Mouse (Mus musculus) adrenal gland, adult (tissue): ENCODE data around the gene Adad1.

ENCODE experiments used
- DNase-seq, 2 experiments: peaks; one replicate each; pipeline ENCODE4 v3.0.0; 2022 to 2023; ENCODE audit warnings: low spot score in 1 of 2; ENCODE audit not compliant: inconsistent age in 2 of 2

Gene Adad1

DNA sequence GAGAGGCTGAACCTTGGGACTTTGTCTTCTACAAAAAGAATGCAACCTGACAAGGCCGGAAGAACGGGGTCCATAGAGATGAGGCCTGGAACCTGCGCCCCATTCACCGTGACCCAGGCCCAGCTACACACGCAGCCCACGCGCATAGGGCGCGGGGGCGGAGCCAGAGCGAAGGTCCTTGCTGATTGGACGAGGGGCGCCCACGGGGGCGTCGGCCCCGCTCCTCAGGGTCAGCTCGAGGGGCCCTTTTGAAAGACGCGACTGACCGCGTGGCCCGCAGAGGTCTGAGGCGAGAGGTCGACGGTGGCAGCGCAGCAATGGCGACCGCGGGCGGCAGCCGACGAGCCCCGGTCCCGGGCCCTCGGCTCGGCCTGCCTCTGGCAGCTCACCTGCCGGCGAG, at the start of gene Adad1:
Gene Adad1 (plus strand): TSS at position 122 of the 400 bp plus-strand sequence.
- no peak for DNase-seq

DNA sequence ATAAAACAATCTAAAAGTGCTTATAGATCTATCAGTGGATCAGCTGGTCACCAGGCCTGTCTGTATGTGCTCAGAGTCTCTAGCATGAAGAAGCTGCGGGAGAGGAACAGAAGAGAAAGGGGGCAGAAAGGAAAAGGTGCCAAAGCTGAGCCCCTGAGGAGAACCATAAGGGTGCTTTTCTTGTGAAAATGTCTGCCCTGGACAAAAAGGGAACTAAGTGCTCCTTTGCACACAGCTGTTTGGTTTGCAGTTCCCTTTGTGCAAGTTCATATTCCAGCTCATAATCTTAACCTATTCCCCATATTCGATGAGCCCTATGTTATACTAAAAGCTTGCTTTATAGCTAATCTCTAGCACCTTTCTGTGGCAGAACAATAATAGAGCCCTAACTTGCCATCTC, 25.3 kb upstream of the Adad1 start:
- no peak for DNase-seq

DNA sequence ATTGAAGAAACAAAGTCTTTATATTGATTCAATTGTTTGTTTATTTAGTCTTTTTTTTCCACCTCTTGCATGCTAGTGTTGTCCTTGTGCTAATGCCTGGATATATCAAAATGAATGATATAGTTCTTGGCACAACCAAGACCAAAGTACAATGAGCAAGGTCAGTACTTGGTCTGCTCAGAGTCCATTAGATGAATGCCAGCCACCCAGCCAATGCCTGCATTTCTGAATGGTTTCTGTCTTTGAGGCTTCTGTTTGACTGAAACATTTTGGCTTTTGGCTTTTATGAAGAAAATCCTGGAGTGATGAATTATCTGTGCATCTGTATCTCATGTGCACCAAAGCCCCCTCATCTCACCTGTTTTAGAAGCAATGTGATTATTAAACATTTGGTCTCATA, 23.5 kb upstream of the Adad1 start:
- DNase-seq, result peak; percentile 63 to 78

DNA sequence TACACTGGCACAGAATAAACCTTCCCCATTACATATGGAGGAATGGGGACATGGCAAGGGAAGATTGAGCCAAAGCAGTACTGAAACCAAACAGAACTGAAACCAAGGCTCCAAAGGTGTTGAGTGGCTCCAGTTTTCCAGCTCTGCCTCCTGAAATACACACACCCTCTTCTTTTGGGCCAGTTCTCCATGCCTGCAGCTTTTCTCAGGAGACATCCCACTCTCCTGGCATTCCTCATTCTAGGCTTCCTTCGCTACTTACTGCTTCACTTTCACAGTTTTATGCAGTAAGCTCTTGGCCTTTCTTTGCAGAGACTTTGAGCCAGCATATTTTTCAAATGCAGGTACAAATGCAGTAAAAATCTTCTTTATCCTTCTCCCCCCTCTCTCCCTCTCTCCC, 11.8 kb upstream of the Adad1 start:
- no peak for DNase-seq

DNA sequence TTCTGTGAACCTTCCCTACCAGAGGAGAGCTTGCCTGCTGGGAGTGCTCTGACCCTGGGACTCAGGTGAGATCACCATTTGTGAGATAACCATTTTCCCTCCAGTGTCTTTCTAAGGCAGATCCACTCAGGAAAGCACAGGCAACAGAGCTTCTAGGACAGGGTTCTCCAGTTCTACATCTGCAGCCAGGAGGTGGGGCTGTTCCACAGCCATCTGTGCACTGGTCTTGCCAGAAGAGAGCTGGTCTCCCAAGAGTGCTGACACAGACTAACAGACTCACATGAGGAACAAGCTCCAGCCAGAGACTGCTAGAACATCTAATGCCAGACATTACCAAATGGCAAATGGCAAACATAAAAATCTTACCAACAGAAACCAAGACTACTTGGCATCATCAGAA, 9.9 kb downstream of the Adad1 start:
- DNase-seq, result peak; percentile 27 to 64

DNA sequence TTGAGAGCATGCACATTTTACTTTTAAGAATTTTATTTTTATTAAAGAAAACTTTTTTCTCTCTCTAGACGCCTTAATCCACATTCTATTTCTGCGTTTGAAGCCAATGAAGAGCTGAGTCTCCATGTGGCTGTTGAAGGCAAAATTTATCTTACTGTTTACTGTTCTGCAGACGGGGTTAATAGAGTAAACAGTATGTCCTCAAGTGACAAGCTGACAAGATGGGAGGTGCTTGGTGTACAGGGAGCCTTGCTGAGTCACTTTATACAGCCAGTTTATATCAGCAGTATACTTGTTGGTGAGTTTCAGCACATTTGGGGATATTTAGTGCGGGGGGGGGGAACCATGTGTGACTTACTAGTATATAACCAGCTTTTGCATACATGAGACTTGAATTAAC, 21.5 kb downstream of the Adad1 start:
- no peak for DNase-seq

DNA sequence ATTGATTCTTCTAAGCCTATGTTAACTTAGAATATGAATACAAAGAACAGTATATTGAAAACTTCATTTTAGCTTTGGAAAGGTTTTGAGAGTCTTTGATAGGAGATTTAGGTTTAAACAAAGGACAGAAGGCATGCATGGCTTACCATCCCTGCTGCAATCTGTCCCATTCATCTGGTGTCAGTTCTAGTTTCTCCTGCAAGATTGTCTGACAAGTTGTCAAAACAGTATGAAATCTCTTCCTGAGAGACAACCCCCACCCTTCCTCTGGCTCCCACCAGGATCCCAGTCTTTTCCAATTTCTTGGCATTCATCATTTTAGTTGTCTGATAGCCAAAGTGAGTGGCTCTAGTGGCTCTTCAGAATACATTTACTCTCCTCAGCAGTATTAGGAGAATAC, 27.4 kb downstream of the Adad1 start:
- DNase-seq, result no peak

DNA sequence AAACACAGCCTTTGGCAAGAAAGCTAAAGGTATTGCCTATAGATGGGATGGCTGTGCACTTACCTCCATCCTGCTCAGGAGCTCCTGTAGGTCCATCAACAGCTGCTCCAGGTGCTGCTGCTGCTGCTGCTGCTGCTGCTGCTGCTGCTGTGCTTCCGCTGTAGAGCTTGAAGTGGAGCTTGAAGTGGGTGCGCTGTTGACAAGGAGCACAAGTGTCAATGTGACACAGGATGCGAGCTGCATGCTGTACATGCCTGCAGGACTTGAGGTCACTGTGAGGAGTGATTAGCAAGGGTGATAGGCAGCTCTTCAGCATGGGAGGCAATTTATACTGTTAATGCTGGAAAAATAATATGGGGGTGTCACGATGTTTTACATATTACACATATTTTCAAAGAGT, 62.3 kb downstream of the Adad1 start, which contains the start of gene Il2:
Gene Il2 (minus strand): TSS at position 305 of the 400 bp plus-strand sequence.
- DNase-seq, result no peak

DNA sequence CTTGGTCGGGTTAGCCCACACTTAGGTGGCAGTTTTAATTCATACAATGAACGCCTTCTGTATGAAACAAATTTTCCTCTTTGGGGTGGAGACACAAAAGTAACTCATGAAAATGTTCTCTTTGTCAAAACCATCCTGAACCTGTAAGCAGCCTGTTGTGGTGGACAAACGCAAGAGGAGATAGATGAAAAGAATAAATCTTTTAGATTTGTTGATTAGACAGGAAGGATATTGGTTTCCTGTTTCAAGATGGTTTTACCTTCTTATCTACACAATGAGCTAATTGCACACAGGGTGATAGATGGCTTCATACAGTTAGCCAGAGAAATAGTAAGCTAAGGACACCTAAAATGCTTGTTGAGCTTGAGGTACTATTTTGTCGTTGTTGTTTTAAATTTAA, 62.8 kb downstream of the Adad1 start:
- no peak for DNase-seq

DNA sequence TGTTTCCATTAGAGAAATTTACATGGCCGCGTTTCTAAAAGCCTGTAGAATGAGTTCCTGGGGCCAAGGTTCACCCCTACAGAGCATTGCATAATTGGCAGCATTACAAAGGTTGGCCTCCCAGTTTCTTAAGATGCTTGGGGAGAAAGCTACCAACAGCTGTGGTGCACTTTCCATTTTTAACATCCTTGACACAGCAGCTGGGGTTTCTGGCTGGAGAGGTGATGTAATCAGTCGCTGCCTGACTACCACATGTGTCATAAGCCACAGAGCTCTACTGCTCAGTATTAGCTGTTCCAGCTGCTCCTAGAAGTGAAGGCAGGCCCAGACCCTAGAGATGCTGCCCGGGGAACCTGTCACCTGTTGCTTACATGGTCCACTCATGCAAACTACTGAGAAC, 64.9 kb downstream of the Adad1 start:
- peak in 1 of 2 experiments; percentile 52 for DNase-seq

DNA sequence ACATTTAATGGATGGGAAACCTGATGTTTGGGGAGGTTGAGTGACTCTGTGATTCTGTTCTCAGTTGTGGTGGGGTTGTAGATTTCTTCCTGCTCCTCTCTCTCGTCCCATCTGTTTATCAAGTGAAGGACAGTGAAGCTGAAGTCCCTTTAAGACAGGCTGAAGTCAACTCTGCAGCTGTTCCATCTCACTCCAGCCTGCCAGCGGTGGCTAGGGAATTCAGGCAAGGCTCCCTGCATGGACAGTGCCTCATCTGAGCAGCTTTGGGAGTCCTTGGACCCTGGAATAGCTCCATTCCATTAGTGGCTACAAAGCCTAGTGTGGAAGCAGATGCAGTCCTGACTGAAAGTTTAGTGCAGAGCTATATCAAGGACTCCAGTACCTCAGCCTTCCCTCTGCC, 65.7 kb downstream of the Adad1 start:
- DNase-seq, result no peak

DNA sequence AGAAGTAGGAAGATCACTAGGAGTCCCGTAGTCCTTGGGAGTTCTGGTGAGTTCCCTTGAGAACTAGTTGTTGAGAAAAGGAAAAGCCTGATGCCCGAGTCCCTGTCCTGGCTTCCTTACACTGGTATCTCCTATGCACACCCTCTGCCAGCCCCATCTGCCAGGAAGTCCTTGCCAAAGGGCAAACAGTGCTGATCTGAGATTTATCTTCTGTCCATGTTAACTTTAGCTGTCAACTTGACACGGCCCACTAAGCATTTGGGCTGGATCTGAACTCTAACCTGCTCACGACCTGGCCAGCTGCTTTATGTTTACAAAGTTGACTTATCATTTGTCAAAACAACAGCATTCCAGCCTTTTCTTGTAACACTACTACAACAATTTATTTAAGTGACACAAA, 73.9 kb downstream of the Adad1 start:
- no peak for DNase-seq

DNA sequence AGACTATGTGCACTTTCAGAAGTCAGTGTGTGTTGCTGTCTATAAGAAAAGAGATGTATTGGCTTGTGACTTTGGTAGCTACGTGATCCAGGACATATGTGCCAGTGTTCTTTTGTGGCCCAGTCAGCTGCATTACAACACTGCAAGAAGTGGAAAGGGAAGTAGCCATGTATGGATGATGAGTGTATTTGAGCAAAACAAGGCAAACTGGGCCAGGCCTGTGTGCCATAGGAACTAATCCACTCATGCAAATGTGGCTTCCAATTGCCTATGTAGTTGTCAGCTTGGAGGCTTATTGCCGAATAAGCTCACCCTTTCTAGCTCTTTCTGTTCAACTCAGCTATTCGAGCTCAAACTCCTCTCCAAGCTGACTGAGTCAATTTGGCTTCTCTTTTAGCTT, 75.9 kb downstream of the Adad1 start:
- peak in 1 of 2 experiments; percentile 23 for DNase-seq

DNA sequence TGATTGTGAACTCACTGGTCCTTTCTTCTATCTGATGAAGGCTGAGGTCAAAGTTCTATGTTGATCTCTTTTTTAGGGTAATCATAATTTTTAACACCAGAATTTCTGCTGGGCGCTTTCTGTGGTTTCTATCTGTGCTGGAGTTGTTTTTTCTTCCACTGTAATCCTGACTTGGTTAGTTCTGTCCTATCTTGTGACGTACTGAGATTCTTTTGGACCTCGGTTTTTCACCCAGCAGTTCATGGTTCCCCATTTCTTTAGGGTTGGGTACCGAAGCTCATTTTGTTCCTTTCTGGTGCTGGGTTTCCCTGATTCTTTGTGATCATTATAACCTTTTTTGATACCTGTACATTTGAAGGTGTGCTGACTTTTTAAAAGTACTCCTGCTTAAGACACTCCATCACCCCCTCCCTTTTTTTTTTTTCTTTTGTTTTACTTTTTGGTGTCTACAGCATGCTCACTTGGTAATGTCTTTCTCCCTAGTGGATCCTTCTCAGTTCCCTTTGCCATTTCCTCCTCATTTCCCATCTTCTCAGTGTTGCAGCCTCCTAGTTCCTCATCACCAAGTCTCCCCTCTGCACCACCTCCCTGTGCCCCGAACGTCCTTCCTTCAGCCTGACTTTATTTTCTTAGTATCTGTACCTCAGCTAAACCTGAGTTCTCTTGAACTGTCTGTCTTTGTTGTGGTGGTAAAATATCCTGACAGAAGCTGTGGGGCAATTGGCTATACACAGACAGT, 77.0 kb downstream of the Adad1 start:
- DNase-seq, result no peak

DNA sequence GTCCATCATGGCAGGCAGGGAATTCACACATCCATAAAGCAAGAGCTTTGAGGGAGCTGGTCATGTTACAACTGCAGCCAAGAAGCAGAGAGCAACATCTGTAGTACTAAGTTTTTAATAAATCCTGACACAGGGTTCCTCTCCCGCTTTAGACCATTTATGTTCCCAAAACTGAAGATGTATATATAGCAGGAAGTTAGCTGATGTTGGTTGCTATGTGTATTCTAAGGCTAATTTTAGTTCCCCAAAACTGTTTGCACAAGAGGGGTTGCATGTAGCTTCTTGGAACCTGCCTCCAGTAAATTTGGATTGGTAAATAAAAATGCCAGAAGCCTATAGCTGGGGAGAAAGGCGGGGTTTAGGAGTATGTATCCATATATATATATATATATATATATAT, 78.5 kb downstream of the Adad1 start:
- DNase-seq, result no peak

DNA sequence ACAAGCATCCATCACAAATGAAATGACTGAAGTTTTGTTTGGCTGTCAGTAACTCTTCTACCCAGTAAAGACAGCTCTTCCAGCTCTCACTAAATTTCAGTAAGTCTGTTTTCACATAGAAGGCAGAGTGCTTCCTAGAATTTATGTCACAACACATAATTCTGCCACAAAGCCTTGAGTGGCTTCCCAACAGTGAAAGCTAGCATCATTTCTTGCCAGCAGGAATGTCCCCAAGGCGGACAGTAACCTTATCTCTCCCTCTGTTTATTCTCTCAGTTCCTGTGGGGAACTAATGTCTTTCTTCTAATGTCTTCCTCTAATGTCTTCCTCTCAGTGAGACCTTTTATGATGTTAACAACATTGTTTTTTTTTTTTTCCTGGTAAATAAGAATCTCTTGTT, 81.7 kb downstream of the Adad1 start:
- no peak for DNase-seq

DNA sequence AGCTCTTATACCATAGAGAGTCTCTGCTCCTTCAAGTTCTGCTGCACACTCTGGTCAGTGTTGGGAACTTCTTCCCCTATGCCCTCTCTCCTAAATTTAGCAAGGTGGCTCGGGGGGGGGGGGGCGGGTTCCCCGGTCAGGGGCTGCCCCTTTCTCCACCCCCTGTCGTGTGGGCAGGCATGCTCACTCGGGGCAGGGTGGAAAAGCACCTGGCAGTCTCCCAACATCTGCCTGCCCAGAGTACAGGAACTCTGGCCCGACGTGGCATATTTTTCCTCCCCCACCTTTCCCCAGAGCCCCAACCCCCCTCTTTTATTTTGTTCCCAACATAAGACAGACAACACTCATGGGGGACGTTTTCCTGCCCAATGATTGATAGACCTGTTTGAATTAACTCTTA, 83.1 kb downstream of the Adad1 start:
- no peak for DNase-seq

DNA sequence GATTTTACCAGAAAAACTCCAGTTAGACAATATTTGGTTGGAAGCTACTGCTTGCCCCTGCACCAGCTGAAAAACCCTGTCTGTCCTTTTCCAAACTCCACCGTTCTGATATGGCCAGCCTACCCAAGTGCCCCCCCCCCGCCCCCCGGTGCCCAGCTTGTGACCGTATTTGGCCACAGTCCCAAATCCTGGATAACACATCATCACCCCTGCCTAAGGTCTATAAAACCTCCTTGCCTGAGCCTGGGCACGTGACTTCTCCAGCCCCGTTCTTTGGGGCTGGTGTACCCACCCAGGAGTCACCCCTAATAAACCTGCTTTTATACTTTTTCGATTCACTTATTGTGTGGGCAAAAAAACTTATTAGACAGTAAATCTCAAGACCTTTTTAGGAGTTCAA, 83.5 kb downstream of the Adad1 start:
- no peak for DNase-seq

DNA sequence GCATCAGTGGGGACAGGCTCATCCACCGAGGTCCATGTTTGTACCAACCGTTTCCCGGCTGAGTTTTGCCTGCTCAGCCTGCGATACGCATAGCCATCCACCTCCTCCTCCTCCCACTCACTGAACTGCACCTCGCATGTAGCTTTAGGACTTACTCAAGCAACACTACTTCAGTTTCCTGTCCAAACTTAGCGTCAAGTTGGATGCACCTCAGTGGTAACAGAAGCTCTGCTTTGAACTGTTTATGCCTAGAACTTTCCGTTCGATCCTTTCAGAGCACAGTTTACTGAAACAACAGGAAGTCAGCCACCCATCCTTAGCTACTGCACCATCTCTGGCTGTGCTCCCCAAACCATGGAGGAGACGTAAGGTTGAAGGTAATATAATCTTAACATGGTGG, 88.9 kb downstream of the Adad1 start:
- no peak for DNase-seq

DNA sequence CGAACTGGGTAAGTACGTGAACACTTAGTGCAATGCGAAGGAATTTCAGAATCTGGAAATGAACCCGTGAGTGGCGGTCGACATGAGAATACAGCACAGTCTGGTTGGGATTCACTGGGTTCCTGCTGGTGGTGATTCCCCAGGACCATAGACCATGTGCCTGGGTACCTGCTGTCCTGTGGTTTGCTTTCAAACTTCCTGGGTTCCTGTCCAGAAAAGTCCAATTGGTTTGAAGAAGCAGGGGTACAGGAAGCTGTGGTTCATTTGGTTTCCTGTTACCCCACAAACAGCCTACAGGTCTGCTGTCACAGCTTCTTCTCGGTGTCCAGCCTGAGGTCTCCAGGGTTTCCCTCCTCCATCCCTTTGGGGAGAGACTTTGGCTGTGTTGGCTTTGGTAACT, 89.7 kb downstream of the Adad1 start:
- no peak for DNase-seq

DNA sequence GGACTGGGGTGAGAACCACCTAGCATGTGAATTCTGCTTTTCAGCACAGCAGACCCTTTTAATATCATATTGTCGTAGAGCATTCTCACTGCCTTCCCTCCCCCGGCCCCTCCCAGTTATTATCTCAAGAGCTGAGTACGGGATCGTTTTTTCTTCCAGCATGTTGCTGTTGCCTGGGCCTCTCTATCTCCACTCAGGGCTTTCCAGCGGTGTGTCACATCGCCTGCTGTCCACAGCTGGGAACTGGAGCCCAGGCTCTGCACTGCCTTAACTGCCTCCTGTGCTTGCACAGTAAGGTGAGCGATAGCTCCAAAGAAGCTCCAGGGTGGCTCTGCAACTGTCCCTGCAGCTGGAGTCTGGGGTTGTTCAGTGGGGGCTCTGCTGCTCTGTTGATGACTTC, 91.1 kb downstream of the Adad1 start:
- no peak for DNase-seq

DNA sequence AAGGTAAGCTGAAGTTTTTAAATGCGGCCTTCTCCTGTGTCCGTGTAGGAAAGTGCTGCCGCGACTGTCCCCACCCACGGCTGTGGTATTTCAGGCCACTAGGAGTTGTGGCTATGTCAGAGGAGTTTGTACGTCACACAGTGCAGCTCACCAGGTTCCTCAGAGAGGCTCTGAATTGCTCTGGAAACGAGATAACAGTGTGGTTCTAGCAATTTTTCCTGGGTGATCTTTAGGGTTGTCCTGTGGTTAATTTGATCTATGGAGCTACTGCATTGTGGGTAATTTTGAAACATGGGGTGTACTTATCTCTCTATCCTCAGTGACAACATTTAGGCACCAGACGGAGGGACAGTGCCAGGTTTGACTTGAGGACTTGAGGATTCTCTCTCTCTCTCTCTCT, 93.8 kb downstream of the Adad1 start:
- peak in 1 of 2 experiments; percentile 13 for DNase-seq

DNA sequence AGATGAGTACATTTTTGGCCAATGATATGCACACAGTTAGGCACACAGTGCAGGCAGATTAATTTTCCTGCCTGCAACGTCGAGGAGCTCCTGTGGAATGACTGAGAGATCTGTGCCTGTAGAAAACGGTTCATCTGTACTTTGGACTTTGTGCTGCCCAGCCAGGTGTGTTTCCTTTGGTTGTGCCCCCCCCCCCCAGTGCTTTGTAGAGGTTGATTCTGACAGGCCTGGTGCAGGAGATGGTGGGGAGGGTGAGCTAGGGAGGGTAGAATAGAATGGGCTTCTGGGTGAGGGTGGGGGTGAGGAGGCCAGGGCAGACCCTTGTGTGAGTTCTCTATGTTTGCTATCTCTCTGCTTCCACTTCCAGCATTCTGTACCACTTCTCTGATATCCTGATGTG, 94.9 kb downstream of the Adad1 start:
- no peak for DNase-seq
